Mouse (Mus musculus): ENCODE measurements around the gene Timp2. TPM values are rescaled to one million over a fixed set of nuclear protein-coding genes. Genes with fewer than 3 reads are reported as not detected.

Gene Timp2
- polyA plus RNA-seq, 1 experiment from 2014 or later: 115 TPM

- H3K4me3 ChIP-seq: no peak overlapping the region
- no peaks in the 10 kb centered on the region for H3K9me3 ChIP-seq
- H3K9ac ChIP-seq: no peak overlapping the region
- peak overlapping the region; percentile 73 for H3K27ac ChIP-seq
- peaks cover 22% of the 10 kb centered on the region for H3K36me3 ChIP-seq
- peaks cover 93% of the 10 kb centered on the region for H3K4me1 ChIP-seq
- no peaks in the 10 kb centered on the region for H3K27me3 ChIP-seq
- 48% methylated on average over 3 of the region's 3 CpGs for WGBS
- ATAC-seq (ENCODE audit: low FRiP score, low read depth): no peak
- 0 out of 2 replicates have a peak overlapping the region, but pooled peaks have one; percentile 35 for H3K4me2 ChIP-seq (replicated peaks)
Observed at GRCm38 (mm10) chr11:118348419-118348818, 7.1 kb downstream of the Timp2 start.

GRCm38 (mm10) chr11:118347911-118348310, 7.6 kb downstream of the Timp2 start:
- no peaks in the 10 kb centered on the region for H3K27me3 ChIP-seq
- H3K27ac ChIP-seq: no peak overlapping the region
- peaks cover 22% of the 10 kb centered on the region for H3K36me3 ChIP-seq
- H3K4me1 ChIP-seq: peaks cover 93% of the 10 kb centered on the region
- H3K9me3 ChIP-seq: no peaks in the 10 kb centered on the region
- 79% methylated on average over 12 of the region's 12 CpGs for WGBS
- ATAC-seq (ENCODE audit: low FRiP score, low read depth): no peak
- H3K4me3 ChIP-seq: no peak overlapping the region
- H3K4me2 ChIP-seq (replicated peaks): no peak overlapping the region
- H3K9ac ChIP-seq: no peak overlapping the region

- Histone ChIP-seq H3K9ac (no peak overlapping the region), H3K27me3 (no peaks in the 10 kb centered on the region), H3K9me3 (no peaks in the 10 kb centered on the region), H3K4me3 (no peak overlapping the region), H3K27ac (no peak overlapping the region), H3K4me1 (peaks cover 93% of the 10 kb centered on the region), H3K36me3 (peaks cover 16% of the 10 kb centered on the region), H3K4me2 (replicated peaks) (no peak overlapping the region)
- 96% methylated on average over 2 of the region's 2 CpGs for WGBS
- ATAC-seq (ENCODE audit: low FRiP score, low read depth): no peak
Observed at GRCm38 (mm10) chr11:118347391-118347790, 8.1 kb downstream of the Timp2 start.

GRCm38 (mm10) chr11:118346395-118347096, 9.0 kb downstream of the Timp2 start:
- no peak for ATAC-seq (ENCODE audit: low FRiP score, low read depth)
- H3K9me3 ChIP-seq: no peaks in the 10 kb centered on the region

GRCm38 (mm10) chr11:118345693-118346092, 9.8 kb downstream of the Timp2 start:
- no peaks in the 10 kb centered on the region for H3K9me3 ChIP-seq

More at GRCm38 (mm10) chr11:118346395-118347096, 9.0 kb downstream of the Timp2 start:
- Histone ChIP-seq H3K4me2 (replicated peaks) (no peak overlapping the region), H3K4me3 (no peak overlapping the region), H3K4me1 (peaks cover 93% of the 10 kb centered on the region), H3K27ac (no peak overlapping the region), H3K36me3 (peaks cover 8% of the 10 kb centered on the region), H3K9ac (no peak overlapping the region), H3K27me3 (no peaks in the 10 kb centered on the region)
- 88% methylated on average over 8 of the region's 8 CpGs for WGBS

GRCm38 (mm10) chr11:118343629-118344028, 11.9 kb downstream of the Timp2 start:
- Histone ChIP-seq H3K4me2 (replicated peaks) (no peak overlapping the region), H3K9me3 (no peaks in the 10 kb centered on the region), H3K4me3 (no peak overlapping the region), H3K36me3 (peaks cover 18% of the 10 kb centered on the region), H3K27me3 (no peaks in the 10 kb centered on the region), H3K4me1 (peaks cover 69% of the 10 kb centered on the region), H3K27ac (no peak overlapping the region), H3K9ac (no peak overlapping the region)
- 70% methylated on average over 2 of the region's 2 CpGs for WGBS
- ATAC-seq (ENCODE audit: low FRiP score, low read depth): no peak

More at GRCm38 (mm10) chr11:118345693-118346092, 9.8 kb downstream of the Timp2 start:
- no peaks in the 10 kb centered on the region for H3K27me3 ChIP-seq
- peak overlapping the region; percentile 7; the same call in 1 of the 2 replicates for H3K27ac ChIP-seq
- WGBS: 48% methylated on average over 4 of the region's 4 CpGs
- H3K4me1 ChIP-seq: peaks cover 90% of the 10 kb centered on the region
- no peak overlapping the region for H3K4me3 ChIP-seq
- 0 out of 2 replicates have a peak overlapping the region, but pooled peaks have one; percentile 3 for H3K4me2 ChIP-seq (replicated peaks)
- H3K36me3 ChIP-seq: peaks cover 3% of the 10 kb centered on the region; the same call in 1 of the 2 replicates
- ATAC-seq (ENCODE audit: low FRiP score, low read depth): peak; percentile 57; the same call in 1 of the 2 replicates
- H3K9ac ChIP-seq: no peak overlapping the region

GRCm38 (mm10) chr11:118342400-118342981, 13.0 kb downstream of the Timp2 start, which contains the start of gene Cep295nl:
TSS of gene Cep295nl (minus strand) at chr11:118342500.
- Histone ChIP-seq H3K9me3 (no peaks in the 10 kb centered on the region), H3K27me3 (no peaks in the 10 kb centered on the region), H3K4me2 (replicated peaks) (no peak within 1 kb of the TSS), H3K27ac (peak within 1 kb of the TSS; percentile 33), H3K36me3 (peaks cover 19% of the 10 kb centered on the region), H3K4me1 (peaks cover 59% of the 10 kb centered on the region), H3K4me3 (no peak within 1 kb of the TSS), H3K9ac (peak within 1 kb of the TSS; percentile 25; the same call in 1 of the 2 replicates)
- ATAC-seq (ENCODE audit: low FRiP score, low read depth): no peak
- 32% methylated on average over 7 of the region's 7 CpGs for WGBS

GRCm38 (mm10) chr11:118337491-118338168, 17.9 kb downstream of the Timp2 start:
- Histone ChIP-seq H3K36me3 (peaks cover 37% of the 10 kb centered on the region), H3K4me2 (replicated peaks) (no peak overlapping the region), H3K9me3 (no peaks in the 10 kb centered on the region), H3K4me3 (no peak overlapping the region), H3K27me3 (no peaks in the 10 kb centered on the region), H3K4me1 (peaks cover 22% of the 10 kb centered on the region), H3K9ac (no peak overlapping the region), H3K27ac (no peak overlapping the region)
- 70% methylated on average over 8 of the region's 8 CpGs for WGBS
- no peak for ATAC-seq (ENCODE audit: low FRiP score, low read depth)

- no peak overlapping the region for H3K27ac ChIP-seq
- H3K4me3 ChIP-seq: no peak overlapping the region
- H3K4me1 ChIP-seq: peaks cover 24% of the 10 kb centered on the region
- H3K9ac ChIP-seq: no peak overlapping the region
- WGBS: 83% methylated on average over 17 of the region's 17 CpGs
- H3K27me3 ChIP-seq: no peaks in the 10 kb centered on the region
- H3K9me3 ChIP-seq: 0 out of 2 replicates have a peak, but pooled peaks cover 7% of the 10 kb centered on the region
- no peak for ATAC-seq (ENCODE audit: low FRiP score, low read depth)
- H3K36me3 ChIP-seq: peaks cover 48% of the 10 kb centered on the region
- no peak overlapping the region for H3K4me2 ChIP-seq (replicated peaks)
Observed at GRCm38 (mm10) chr11:118333431-118333830, 22.1 kb downstream of the Timp2 start.

- Histone ChIP-seq H3K4me1 (peaks cover 35% of the 10 kb centered on the region), H3K4me2 (replicated peaks) (no peak overlapping the region), H3K27ac (peak overlapping the region; percentile 39; the same call in 1 of the 2 replicates), H3K4me3 (no peak overlapping the region), H3K36me3 (peaks cover 48% of the 10 kb centered on the region), H3K27me3 (no peaks in the 10 kb centered on the region), H3K9me3 (0 out of 2 replicates have a peak, but pooled peaks cover 7% of the 10 kb centered on the region), H3K9ac (no peak overlapping the region)
- WGBS: 87% methylated on average over 11 of the region's 11 CpGs
- no peak for ATAC-seq (ENCODE audit: low FRiP score, low read depth)
Observed at GRCm38 (mm10) chr11:118332376-118332775, 23.2 kb downstream of the Timp2 start.

GRCm38 (mm10) chr11:118330777-118331176, 24.8 kb downstream of the Timp2 start:
- no peak overlapping the region for H3K9ac ChIP-seq
- peaks cover 54% of the 10 kb centered on the region for H3K36me3 ChIP-seq
- no peak for ATAC-seq (ENCODE audit: low FRiP score, low read depth)
- no peaks in the 10 kb centered on the region for H3K27me3 ChIP-seq
- H3K27ac ChIP-seq: no peak overlapping the region
- no peak overlapping the region for H3K4me3 ChIP-seq
- no peak overlapping the region for H3K4me2 ChIP-seq (replicated peaks)
- 95% methylated on average over 16 of the region's 16 CpGs for WGBS
- H3K4me1 ChIP-seq: peaks cover 51% of the 10 kb centered on the region
- 0 out of 2 replicates have a peak, but pooled peaks cover 7% of the 10 kb centered on the region for H3K9me3 ChIP-seq

GRCm38 (mm10) chr11:118330361-118330760, 25.2 kb downstream of the Timp2 start:
- Histone ChIP-seq H3K9me3 (0 out of 2 replicates have a peak, but pooled peaks cover 7% of the 10 kb centered on the region), H3K4me3 (no peak overlapping the region), H3K4me2 (replicated peaks) (no peak overlapping the region), H3K4me1 (peaks cover 53% of the 10 kb centered on the region), H3K27ac (no peak overlapping the region), H3K27me3 (no peaks in the 10 kb centered on the region), H3K36me3 (peaks cover 54% of the 10 kb centered on the region), H3K9ac (no peak overlapping the region)
- WGBS: 96% methylated on average over 14 of the region's 14 CpGs
- no peak for ATAC-seq (ENCODE audit: low FRiP score, low read depth)

Data from limb, embryonic 13.5 days (tissue).